Mouse (Mus musculus) thymus, adult 2 months (tissue): Measurements from ENCODE around the gene Oprd1. TPM values are rescaled to one million over a fixed set of nuclear protein-coding genes. Genes with fewer than 3 reads are reported as not detected.

Experiments
- DNase-seq: peaks from one replicate; pipeline ENCODE4 v3.0.0; 2021
- H3K27ac ChIP-seq: fragments of 200-500 bp; 2 replicates; pipeline ENCODE4 v1.5.1; 2012; ENCODE audit warnings: low read length, control low read depth; ENCODE audit not compliant: control insufficient read depth, insufficient read depth
- H3K27me3 ChIP-seq: fragments of 200-500 bp; 2 replicates; pipeline ENCODE4 v1.6.1; 2012; ENCODE audit warnings: mild to moderate bottlenecking, low read length, moderate library complexity, mixed read lengths; ENCODE audit not compliant: control insufficient read depth, insufficient read depth
- H3K36me3 ChIP-seq: fragments of 200-500 bp; 2 replicates; pipeline ENCODE4 v1.6.1; 2012; ENCODE audit warnings: mild to moderate bottlenecking, low read length, moderate library complexity; ENCODE audit not compliant: control insufficient read depth, insufficient read depth
- H3K4me1 ChIP-seq: fragments of 200-500 bp; replicated peaks from 2 replicates; pipeline ENCODE4 v1.6.1; 2012; ENCODE audit warnings: low read length; ENCODE audit not compliant: control insufficient read depth, insufficient read depth
- H3K4me3 ChIP-seq: fragments of 200-500 bp; 2 replicates; pipeline ENCODE4 v1.5.1; 2012; ENCODE audit warnings: mild to moderate bottlenecking, low read length, control low read depth, moderate library complexity; ENCODE audit not compliant: control insufficient read depth, insufficient read depth
- CTCF ChIP-seq: fragments of 200-500 bp; IDR thresholded peaks from 2 replicates; pipeline ENCODE4 v1.5.1; 2012; ENCODE audit warnings: mild to moderate bottlenecking, control low read depth, low read length, moderate library complexity, borderline replicate concordance; ENCODE audit not compliant: control insufficient read depth, poor library complexity, insufficient read depth; ENCODE audit errors: extremely low read depth
- POLR2A ChIP-seq: fragments of 200-500 bp; IDR thresholded peaks from 2 replicates; pipeline ENCODE4 v1.6.1; 2012; ENCODE audit warnings: mild to moderate bottlenecking, low read length, control low read depth, moderate library complexity; ENCODE audit not compliant: control insufficient read depth, poor library complexity, insufficient read depth; ENCODE audit errors: extremely low read depth
- WGBS: fragments of 180-500 bp; shearing (Covaris S2); methylation state at CpG from one replicate; pipeline ENCODE4 v1.1.7; 2018; 5-methylcytosine and 5-hydroxymethylcytosine counted together
- polyA plus RNA-seq: library from polyadenylated mRNA; depleted of rRNA; stranded (reverse); fragments of >200 nt; gene quantifications from 2 replicates; pipeline ENCODE4 v1.2.3, GENCODE M21; 2012

Gene Oprd1
- polyA plus RNA-seq, 1 experiment: 4.3 TPM

DNA sequence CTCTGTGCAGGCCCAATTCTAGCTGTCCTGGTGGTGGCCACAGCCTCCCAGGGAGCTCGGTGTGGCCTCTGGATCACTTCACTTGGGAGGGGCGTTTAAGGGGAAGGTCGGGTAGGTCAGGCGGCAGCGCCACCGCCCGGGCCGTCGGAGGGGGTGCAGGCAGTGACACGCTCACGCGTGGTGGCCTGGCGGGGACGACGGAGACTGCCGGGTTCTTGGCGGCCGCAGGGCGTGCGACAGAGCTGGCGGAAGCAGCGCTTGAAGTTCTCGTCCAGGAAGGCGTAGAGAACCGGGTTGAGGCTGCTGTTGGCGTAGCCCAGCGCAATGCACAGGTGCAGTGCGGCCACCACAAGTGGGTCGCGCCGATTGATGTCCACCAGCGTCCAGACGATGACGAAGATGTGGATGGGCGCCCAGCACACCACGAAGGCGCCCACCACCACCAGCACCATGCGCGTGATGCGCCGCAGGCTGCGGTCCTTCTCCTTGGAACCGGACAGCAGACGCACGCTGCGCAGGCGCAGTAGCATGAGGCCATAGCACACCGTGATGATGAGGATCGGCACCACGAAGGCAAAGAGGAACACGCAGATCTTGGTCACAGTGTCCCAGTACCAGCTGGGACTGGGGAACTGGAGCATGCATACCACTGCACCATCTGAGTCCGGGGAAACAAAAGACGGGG is 30.7 kb downstream of the Oprd1 start:
- H3K27me3 ChIP-seq: no peaks in the 10 kb centered on the region
- no peak for DNase-seq
- TF ChIP-seq POLR2A (no peak), CTCF (no peak; the same call in 1 of the 2 replicates)
- WGBS: 32% methylated on average over 53 of the region's 53 CpGs
- H3K27ac ChIP-seq: no peak overlapping the region
- H3K36me3 ChIP-seq: no peaks in the 10 kb centered on the region
- no peaks in the 10 kb centered on the region; the same call in 1 of the 2 replicates for H3K4me1 ChIP-seq
- no peak overlapping the region for H3K4me3 ChIP-seq

DNA sequence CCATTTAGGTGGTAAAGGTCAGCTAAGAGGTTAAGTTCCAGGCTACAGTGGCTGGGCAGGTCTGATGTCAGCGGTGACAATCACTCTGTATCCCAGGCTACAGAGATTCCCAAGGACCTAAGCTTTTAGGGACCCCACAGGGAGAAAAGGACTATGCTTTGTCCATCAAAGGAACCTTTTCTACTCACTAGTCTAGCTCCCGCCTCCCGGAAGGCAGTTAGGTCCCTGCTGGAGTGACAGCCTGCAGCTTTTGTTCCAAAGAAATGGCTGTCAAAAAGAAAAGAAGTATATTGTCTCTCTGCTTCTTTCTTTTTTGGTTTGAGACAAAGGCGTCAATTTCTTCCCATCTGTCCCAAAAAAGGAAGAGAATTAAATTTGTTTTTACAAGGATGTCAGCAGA is 33.1 kb downstream of the Oprd1 start:
- DNase-seq: no peak
- Histone ChIP-seq H3K27ac (no peak overlapping the region), H3K4me3 (no peak overlapping the region), H3K36me3 (no peaks in the 10 kb centered on the region), H3K27me3 (no peaks in the 10 kb centered on the region), H3K4me1 (no peaks in the 10 kb centered on the region; the same call in 1 of the 2 replicates)
- TF ChIP-seq CTCF (no peak), POLR2A (no peak)
- 89% methylated on average over 4 of the region's 4 CpGs for WGBS

DNA sequence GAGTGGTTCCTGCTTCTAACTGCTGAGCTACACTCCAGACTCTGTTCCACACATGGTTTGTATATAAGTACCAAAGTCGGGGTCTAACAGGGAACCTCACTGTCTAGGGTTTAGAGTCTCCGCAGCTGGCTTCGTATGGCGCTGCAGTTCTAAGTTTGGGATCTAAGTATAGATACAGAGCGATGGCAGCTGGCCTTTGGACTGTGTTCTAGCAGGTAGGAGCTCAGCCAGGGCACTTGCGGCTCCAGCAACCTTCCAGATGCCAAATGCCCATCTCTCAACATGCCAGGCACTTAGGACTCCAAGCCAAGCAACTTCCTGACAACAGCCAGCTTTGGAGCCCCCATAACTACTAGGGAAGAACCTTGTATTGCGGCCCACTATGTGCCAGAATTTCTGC is 36.1 kb downstream of the Oprd1 start:
- DNase-seq: no peak
- Histone ChIP-seq H3K36me3 (no peaks in the 10 kb centered on the region), H3K4me1 (no peaks in the 10 kb centered on the region), H3K27me3 (no peaks in the 10 kb centered on the region), H3K27ac (no peak overlapping the region), H3K4me3 (no peak overlapping the region)
- WGBS: 94% methylated on average over 7 of the region's 7 CpGs
- no peak for TF ChIP-seq POLR2A
- no peak for TF ChIP-seq CTCF

DNA sequence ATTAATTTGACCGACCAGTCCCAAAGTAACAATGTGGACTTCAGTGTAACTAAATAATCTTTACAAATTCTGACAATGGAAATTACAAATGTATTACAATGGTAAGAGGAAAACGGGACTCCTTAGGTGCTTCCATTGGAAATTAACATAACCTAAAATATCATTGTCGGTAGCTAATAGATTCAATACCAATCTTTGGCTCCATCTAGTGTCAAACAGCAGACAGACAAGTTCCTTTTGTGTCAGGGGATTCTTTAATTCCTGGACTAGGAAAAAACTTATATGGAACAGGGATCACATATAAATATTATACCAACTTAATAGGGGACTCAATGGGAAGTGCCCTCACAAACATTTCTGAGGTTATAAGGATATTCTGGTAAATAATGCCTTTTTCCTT is 43.1 kb downstream of the Oprd1 start:
- DNase-seq: no peak
- WGBS: 46% methylated on average over 3 of the region's 3 CpGs
- no peak overlapping the region for H3K4me3 ChIP-seq
- H3K27ac ChIP-seq: no peak overlapping the region
- no peaks in the 10 kb centered on the region for H3K4me1 ChIP-seq
- no peaks in the 10 kb centered on the region for H3K36me3 ChIP-seq
- no peak for TF ChIP-seq POLR2A
- no peak for TF ChIP-seq CTCF
- H3K27me3 ChIP-seq: no peaks in the 10 kb centered on the region

DNA sequence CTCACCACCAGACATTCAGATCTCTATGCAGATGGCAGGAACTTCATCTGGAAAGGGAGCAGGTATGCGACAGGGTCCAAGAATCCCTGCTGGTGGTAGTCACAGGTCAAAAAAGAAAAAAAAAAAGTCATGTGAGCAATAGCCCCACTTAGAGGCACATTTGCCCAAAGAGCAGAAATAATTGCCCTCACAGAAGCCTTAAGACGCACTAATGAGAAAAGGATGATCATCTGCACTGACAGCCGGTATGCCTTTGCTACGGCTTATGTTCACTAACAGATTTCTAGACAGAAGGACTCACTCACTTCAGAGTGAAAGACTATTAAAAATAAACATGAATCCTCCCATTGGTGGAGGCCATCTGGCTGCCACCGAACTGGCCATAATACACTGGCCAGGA is 44.7 kb downstream of the Oprd1 start:
- Histone ChIP-seq H3K36me3 (no peaks in the 10 kb centered on the region), H3K27me3 (no peaks in the 10 kb centered on the region), H3K4me3 (no peak overlapping the region), H3K27ac (no peak overlapping the region), H3K4me1 (no peaks in the 10 kb centered on the region)
- WGBS: 97% methylated on average over 5 of the region's 5 CpGs
- DNase-seq: no peak
- TF ChIP-seq CTCF (no peak), POLR2A (no peak)

DNA sequence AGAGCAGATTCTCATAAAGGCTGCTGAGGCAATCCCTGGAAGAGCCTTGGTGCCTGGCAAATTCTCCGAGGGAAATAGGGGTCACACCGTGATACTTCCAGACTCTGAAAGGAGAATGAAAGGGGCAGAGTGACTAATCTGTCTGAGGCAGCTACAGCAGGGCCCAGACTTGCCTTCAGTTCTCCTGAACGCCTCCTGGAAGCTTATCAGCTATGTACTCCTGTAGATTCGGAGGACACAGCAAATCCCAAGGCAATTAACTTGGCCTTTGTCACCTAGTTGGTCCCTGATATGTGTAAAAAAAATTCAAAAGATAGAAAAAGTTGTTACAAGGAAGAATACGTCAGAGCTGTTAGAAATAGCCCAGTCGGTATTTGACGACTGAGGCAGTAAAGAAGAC is 49.2 kb downstream of the Oprd1 start:
- H3K36me3 ChIP-seq: no peaks in the 10 kb centered on the region
- WGBS: 90% methylated on average over 7 of the region's 7 CpGs
- H3K27me3 ChIP-seq: no peaks in the 10 kb centered on the region
- H3K4me3 ChIP-seq: no peak overlapping the region
- H3K27ac ChIP-seq: no peak overlapping the region
- TF ChIP-seq CTCF: no peak
- no peak for TF ChIP-seq POLR2A
- H3K4me1 ChIP-seq: no peaks in the 10 kb centered on the region
- DNase-seq: no peak

DNA sequence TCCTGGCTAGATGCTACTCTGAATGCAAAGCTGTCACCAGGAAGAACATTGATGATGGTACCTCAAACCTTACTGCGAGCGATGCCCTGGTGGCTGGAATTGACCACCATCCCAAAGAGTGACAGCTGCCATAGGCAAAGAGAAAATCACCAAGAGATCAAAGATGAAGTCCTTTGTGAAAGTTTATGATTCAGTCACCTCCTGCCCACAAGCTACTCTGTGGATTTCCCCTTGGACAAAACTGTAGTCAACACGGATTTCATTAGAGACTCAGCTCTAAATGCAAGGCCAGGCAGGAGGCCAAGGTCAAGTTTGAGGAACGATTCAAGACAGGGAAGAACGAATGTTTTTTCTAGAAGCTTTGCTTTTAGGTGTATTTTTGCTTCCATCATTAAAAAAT is 50.4 kb downstream of the Oprd1 start:
- H3K36me3 ChIP-seq: no peaks in the 10 kb centered on the region
- no peaks in the 10 kb centered on the region for H3K27me3 ChIP-seq
- no peak for TF ChIP-seq POLR2A
- no peak for TF ChIP-seq CTCF
- 84% methylated on average over 5 of the region's 5 CpGs for WGBS
- DNase-seq: no peak
- no peaks in the 10 kb centered on the region for H3K4me1 ChIP-seq
- H3K4me3 ChIP-seq: no peak overlapping the region
- no peak overlapping the region for H3K27ac ChIP-seq
